Mouse (Mus musculus) bone marrow, adult 2 months (tissue): ENCODE results near the gene Itga6. TPM values are rescaled to one million over a fixed set of nuclear protein-coding genes. Genes with fewer than 3 reads are reported as not detected.

Source experiments
- H3K27ac ChIP-seq: fragments of 200-500 bp; 2 replicates; pipeline ENCODE4 v1.5.1; 2012; ENCODE audit warnings: low read depth, mild to moderate bottlenecking, control low read depth, inconsistent platforms, low read length; ENCODE audit not compliant: control insufficient read depth, poor library complexity, insufficient read depth
- H3K4me1 ChIP-seq: fragments of 200-500 bp; 2 replicates; pipeline ENCODE4 v1.6.1; 2011; ENCODE audit warnings: low read length; ENCODE audit not compliant: control insufficient read depth, insufficient read depth
- H3K4me3 ChIP-seq: fragments of 200-500 bp; replicated peaks from 2 replicates; pipeline ENCODE3; 2011; ENCODE audit warnings: mild to moderate bottlenecking, low read depth, low read length, control low read depth; ENCODE audit not compliant: control insufficient read depth
- CTCF ChIP-seq: fragments of 200-500 bp; IDR thresholded peaks from 2 replicates; pipeline ENCODE4 v1.5.1; 2011; ENCODE audit warnings: low read length, control low read depth; ENCODE audit not compliant: control insufficient read depth, insufficient read depth
- POLR2A ChIP-seq: fragments of 200-500 bp; IDR thresholded peaks from 2 replicates; pipeline ENCODE4 v1.6.1; 2011; ENCODE audit warnings: low read depth, mild to moderate bottlenecking, control low read depth, low read length, borderline replicate concordance; ENCODE audit not compliant: control insufficient read depth
- WGBS: fragments of 180-500 bp; shearing (Covaris S2); methylation state at CpG from one replicate; pipeline ENCODE4 v1.1.7; 2018; 5-methylcytosine and 5-hydroxymethylcytosine counted together
- polyA plus RNA-seq: library from polyadenylated mRNA; stranded (reverse); fragments of >200 nt; gene quantifications from 2 replicates; pipeline ENCODE4 v1.2.4, GENCODE M21; 2011; ENCODE audit warnings: low replicate concordance; ENCODE audit not compliant: missing spikeins, insufficient read depth, insufficient read length

Itga6 gene
- polyA plus RNA-seq, 1 experiment = 38.3 TPM

DNA sequence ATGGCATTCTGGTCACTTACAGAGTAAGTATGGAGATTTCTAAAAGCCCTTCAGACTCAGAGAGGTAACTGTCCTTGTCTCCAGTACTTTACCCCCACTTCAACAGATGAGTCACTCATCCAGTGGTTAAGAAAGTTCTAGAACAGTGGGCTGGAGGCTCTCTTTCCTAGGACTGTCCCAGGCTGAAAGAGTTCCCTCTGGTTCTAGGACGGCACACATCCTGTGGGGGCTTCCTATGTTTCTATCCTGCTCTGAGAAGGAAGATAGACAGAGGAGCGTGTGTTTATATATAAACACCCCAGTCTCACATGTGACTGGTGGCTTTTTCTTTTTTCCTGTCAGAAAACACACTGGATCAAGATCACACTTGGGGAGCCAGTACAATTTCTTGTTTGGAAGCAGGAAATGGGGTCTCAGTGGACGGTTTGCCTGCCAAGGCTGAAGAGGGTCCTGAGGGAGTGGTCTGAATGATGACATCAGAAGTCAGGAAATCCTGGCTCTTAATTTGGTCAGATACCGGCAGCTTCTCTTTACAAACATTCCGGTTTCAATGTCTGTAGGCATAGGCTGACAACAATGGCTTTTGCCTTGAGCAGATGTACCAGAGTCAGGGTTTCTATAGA is 34.0 kb downstream of the Itga6 start:
- H3K4me1 ChIP-seq = no peaks in the 10 kb centered on the region
- H3K4me3 ChIP-seq = no peak overlapping the region
- TF ChIP-seq POLR2A (no peak), CTCF (no peak)
- WGBS = 14% methylated on average over 5 of the region's 5 CpGs
- H3K27ac ChIP-seq = no peak overlapping the region

DNA sequence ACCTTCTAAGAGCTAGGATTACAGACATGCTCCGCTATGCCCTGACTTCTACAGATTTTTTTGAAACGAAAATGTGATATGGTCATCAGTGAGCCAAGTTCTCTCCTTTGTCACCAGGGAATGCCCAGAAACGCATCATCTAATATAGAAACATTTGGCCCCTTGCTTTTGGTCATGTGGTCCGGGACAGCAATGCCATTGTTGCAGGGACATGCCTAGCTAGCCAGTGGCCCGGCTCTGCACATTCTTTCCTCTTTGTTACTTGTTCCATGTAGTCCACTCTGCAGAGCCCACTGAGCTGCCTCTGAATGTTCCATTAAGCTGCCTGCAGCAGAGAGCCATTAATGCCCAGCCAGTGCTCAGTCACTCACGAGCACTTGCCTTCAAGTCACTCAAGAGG is 34.6 kb downstream of the Itga6 start:
- TF ChIP-seq CTCF = no peak
- TF ChIP-seq POLR2A = no peak
- no peak overlapping the region for H3K4me3 ChIP-seq
- WGBS = 75% methylated on average over 6 of the region's 6 CpGs
- H3K27ac ChIP-seq = no peak overlapping the region
- H3K4me1 ChIP-seq = no peaks in the 10 kb centered on the region

DNA sequence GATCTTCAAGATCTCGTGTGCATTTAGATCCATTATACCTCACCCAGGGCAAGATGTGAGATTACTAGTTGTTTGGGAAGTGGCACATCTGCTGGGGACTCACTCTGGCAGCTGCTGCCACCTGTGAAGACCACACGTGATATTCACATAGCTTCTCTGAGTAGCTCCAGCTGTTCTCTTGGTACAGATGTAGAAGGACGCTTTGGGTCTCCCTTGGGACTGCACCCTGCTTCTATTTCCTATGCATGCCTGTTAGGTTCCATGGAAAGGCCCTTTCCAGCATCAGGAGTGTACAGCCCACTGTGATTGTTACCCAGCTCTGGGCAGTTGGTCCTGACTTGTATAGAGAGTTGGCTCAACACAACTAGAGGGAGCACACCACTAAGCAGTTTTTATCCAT is 39.8 kb downstream of the Itga6 start:
- WGBS = 70% methylated on average over 3 of the region's 3 CpGs
- Histone ChIP-seq H3K4me1 (peaks cover 1% of the 10 kb centered on the region; the same call in 1 of the 2 replicates), H3K4me3 (no peak overlapping the region), H3K27ac (no peak overlapping the region)
- TF ChIP-seq CTCF (no peak), POLR2A (no peak)

DNA sequence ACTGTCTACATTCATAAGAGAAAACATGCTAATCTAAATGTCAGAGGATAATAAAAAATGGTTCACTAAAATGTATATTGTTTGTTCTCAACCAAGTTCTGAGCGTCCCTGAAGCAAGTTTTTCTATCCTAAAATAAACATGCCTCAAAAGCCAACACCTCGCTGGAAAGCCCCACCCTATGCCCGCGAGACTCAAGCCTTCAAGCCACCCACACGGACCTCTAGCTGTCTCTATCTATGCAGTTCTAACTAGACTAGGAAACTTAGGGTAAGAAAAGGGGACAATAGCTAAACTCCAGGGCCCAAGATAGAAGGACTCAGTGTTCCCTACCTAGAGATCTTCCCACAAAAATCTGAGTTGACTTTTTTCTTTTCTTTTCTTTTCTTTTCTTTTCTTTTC is 40.6 kb downstream of the Itga6 start:
- WGBS = 24% methylated on average over 5 of the region's 5 CpGs
- peaks cover 1% of the 10 kb centered on the region; the same call in 1 of the 2 replicates for H3K4me1 ChIP-seq

DNA sequence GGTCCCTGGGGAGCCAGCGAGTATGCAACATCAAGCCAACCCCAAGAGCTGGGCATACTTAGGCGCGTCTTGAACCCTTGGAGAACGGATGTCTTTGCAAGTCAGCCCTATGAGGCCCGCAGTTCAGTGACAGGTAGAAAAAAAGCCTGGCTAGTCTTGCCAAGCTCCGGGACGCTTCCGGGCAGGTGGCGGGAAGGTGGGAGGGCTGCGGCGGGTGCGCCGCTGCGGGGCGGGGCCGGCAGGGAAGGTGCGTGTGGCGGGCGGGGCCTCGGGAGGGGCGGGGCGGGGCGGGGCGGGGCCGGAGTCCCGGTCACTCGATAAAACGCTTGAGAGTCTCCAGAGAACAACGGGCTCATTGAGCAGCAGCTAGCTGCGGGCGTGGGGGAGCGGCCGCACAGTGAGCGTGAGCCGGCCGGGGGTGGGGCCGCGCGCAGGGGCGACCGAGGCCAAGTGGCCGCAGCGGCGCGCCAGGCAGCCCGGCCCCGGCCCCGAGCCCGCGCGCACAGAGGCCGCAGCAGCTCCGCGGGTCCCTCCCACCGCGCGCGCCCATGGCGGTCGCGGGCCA is 41.3 kb downstream of the Itga6 start:
- WGBS = under 1% methylated on average over 61 of the region's 61 CpGs
- peak overlapping the region; percentile 62; the same call in 1 of the 2 replicates for H3K27ac ChIP-seq
- peak overlapping the region; percentile 75 for H3K4me3 ChIP-seq
- peaks cover 1% of the 10 kb centered on the region; the same call in 1 of the 2 replicates for H3K4me1 ChIP-seq
- TF ChIP-seq POLR2A (peak; percentile 49; the same call in 1 of the 2 replicates), CTCF (no peak)

More for the DNA sequence above, 40.6 kb downstream of the Itga6 start:
- no peak for TF ChIP-seq CTCF
- no peak for TF ChIP-seq POLR2A
- no peak overlapping the region for H3K27ac ChIP-seq
- H3K4me3 ChIP-seq = no peak overlapping the region

DNA sequence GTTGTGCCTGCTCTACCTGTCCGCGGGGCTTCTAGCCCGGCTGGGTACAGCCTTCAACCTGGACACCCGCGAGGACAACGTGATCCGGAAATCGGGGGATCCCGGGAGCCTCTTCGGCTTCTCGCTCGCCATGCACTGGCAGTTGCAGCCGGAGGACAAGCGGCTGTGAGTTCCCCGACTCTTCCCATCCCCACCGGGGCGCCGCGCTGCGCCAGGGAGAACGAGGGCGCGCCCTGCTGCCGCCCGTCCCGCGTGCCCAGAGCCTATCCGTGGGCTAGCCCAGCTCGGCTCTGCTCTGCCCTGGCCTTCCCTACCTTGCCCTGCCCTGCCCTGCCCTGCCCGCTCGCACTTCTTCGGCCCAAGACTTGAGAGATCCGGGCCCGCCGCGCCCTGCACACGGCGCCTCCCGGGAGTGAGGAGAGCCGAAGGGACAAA is 41.8 kb downstream of the Itga6 start:
- 0 out of 2 replicates have a peak, but pooled peaks have one; percentile 15 for TF ChIP-seq POLR2A
- TF ChIP-seq CTCF = no peak
- peaks cover 1% of the 10 kb centered on the region; the same call in 1 of the 2 replicates for H3K4me1 ChIP-seq

DNA sequence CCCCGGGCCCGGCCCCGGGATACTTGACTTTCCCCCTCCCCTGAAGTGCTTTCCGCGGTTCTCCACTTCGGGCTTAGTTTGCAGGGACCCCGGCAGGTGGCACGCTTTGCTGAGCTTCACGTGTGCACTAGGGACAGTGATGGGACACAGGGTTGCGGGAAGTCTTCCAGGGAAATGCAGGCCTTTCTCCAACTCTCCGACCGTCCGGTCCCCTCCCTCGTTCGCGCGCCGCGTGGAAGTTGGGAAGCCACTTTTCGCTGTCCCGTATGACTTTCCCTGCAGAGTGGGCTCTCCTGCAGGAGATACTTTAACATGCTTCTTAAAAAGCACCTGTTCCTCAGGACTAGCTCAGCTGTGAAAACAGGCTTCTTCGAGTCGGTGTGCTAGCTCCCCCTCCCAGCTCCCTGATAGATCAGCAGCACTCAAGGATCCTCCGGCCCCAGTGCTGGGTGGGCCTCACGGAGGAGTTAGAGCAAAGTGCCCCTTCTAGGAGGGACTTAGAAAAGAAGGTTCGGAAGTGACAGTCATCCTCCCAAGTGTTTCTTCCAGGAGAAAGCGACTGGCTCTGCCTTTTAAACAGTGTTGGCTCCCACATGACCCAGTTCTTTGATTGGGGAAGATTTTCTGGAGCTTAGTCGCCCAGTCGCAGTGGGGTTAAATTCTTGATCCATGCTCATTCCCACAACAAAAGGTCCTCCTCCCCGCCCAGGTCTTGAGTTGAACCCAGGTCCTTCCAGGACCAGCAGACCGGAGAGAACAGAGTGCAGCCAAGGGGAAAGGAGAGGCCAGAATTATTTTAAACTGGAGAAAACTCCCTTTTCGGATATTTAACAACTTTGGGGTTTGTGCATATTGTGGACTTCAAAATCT is 42.4 kb downstream of the Itga6 start:
- Histone ChIP-seq H3K4me3 (peak overlapping the region; percentile 75), H3K27ac (peak overlapping the region; percentile 62; the same call in 1 of the 2 replicates), H3K4me1 (peaks cover 1% of the 10 kb centered on the region; the same call in 1 of the 2 replicates)
- no peak for TF ChIP-seq POLR2A
- no peak for TF ChIP-seq CTCF
- WGBS = 9% methylated on average over 32 of the region's 32 CpGs

More for the DNA sequence above, 41.8 kb downstream of the Itga6 start:
- WGBS = under 1% methylated on average over 40 of the region's 40 CpGs
- peak overlapping the region; percentile 62 for H3K27ac ChIP-seq
- peak overlapping the region; percentile 75 for H3K4me3 ChIP-seq

DNA sequence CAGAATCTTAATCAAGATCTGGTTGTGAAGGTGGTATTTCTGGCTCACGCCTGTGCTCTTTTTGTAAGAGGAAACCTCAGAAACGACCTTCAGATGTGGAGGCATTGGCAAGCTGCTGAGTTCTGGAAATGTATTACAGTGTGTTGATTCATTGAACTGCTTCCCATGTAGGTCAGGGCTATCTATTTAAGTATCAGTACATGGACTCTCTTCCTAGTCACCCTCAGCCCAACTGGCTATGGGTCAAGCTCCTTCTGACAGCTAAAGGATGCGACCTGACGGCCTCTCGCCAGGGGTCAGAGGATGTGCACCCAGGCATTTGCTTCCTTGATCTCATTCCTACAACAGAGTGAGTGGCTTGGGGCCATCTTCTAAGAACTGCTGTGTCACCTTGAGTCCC is 45.3 kb downstream of the Itga6 start:
- no peak overlapping the region for H3K4me3 ChIP-seq
- no peak for TF ChIP-seq POLR2A
- TF ChIP-seq CTCF = no peak
- no peak overlapping the region for H3K27ac ChIP-seq
- H3K4me1 ChIP-seq = peaks cover 3% of the 10 kb centered on the region; the same call in 1 of the 2 replicates
- 66% methylated on average over 5 of the region's 5 CpGs for WGBS
